Mouse (Mus musculus): ENCODE measurements around the gene Rad51b.

Rad51b gene

DNA sequence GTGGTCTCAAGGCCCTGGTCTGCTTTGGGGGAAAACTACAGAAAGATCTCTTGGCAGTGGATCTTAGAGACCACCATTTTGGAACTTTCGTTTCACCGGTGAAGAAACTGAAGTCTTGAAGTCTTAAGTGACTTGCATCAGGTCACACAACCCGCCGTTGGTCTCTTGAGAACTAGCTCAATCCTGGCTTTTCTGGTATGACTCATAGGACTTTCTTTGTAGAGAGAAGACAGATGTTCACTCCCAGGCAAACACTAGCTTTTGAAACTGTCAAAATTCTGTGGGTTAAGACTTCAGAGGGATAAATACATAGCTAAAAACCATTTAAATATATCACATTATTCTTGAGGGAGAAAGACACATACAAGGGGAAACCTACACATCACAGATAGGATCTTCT is 195.1 kb downstream of the Rad51b start:
- WGBS, result 56% methylated on average over 4 of the region's 4 CpGs

DNA sequence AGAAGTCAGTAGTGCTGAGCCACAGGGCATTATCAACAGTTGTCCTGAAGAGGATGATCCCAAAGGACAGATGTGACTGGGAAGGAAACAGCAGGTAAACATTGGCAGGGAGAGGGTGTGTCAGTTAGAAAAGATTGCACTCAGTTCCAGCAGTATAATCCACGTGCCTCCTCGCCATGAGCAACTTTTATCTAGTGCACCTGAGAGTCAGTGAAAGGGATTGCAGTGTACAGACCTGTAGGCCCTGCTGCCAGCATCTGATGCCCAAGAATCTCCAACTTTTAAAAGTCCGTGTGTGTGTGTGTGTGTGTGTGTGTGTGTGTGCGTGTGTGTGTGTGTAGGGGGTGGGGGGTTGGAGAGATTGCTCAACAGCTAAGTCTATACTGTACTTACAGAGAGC is 195.5 kb downstream of the Rad51b start:
- 81% methylated on average over 4 of the region's 4 CpGs for WGBS

DNA sequence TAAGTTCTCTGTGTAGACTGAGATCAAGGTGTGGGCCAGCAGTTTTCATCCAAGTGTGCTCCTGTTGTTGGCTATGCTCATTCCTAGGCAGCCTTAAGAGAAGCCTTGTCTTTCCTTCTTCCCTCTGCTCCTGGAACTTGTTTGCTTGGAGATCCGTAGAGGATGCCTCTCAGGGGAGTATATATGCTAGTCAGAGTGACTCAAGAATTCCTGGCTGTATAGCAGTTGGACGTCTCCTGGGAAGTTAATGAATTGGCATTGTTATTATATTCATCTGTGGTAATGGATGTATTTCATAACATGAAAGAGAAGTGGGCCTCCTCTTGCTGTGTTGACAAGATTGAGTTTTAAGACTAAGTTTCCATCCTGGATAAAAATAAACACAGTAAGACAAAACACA is 196.4 kb downstream of the Rad51b start:
- 71% methylated on average over 2 of the region's 2 CpGs for WGBS

GRCm38 (mm10) chr12:79498326-79498725 is 201.2 kb downstream of the Rad51b start:
- 64% methylated on average over 1 of the region's 1 CpGs for WGBS

DNA sequence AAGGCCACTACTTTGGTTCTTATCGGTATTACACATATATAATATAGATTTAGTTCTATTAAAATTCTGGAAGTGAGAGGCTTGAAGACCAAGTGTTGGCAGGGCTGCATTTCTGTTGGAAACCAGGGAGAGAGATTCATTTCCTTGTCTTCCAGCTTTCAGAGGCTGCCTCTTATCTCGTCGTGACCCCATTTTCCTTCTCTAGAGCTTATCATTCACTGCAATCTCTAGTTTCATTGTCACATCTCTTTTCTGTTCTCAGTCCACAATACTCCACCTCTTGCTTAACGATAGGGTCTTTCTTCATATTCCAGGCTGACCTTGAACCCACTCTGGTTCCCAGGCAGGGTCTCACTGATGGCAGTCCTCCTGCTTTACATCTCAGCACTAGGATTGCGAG is 202.7 kb downstream of the Rad51b start:
- WGBS, result 93% methylated on average over 5 of the region's 5 CpGs

GRCm38 (mm10) chr12:79501877-79502276 is 204.8 kb downstream of the Rad51b start:
- WGBS, result 71% methylated on average over 3 of the region's 3 CpGs

DNA sequence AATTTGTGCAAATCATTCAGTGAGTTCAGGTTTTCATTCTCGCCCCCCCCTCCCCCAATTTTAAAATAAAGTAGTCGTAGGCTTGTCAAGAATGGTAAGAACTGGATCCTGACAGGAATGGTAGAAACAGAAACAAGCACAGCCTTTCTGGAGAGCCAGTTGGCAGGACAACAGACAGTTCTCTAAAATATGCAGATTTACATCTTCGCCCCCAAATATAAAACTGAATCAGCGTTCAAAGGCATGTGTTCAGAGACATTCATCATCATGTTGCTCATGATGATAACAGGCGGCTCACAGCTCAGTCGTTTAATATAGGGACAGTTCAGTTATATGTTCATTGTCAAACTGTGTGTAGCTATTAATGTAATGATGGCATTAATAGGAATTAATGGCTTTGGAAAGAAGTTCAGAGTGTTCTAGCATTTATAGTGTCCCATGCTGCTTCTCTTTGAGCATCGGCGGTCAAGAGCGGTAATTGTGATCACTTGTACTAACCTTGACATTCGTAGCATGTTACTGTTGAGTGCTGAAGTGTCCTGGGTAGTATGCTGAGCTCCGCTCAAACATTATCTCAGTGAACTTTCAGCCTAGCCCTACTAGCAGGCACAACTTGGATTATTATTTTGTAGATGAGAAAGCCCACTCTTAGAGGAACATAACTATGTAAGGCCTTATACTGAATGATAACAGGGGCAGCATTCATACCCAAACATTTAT is 205.9 kb downstream of the Rad51b start:
- WGBS, result 55% methylated on average over 11 of the region's 11 CpGs

- 75% methylated on average over 3 of the region's 3 CpGs for WGBS
These were observed 206.8 kb downstream of the Rad51b start for GRCm38 (mm10) chr12:79503582-79504515.

DNA sequence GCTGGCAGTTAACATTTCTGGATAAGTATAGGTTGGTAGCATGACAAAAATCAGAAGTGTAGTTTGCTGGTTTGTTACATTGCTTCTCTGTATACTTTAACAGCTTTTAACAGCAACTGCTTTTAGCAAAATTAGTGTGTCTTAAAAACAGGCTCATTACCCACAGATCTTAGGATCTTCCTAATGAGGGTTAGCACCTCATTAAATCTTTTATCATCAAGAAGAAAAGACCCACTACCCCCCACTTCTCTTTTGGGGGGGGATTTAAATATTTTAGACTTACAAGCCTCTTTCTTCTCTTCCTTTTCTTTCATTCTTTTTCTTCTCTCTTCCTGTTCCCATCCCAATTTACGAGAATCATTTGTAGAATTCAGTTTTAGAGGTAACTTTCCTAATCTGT is 207.6 kb downstream of the Rad51b start:
- 77% methylated on average over 1 of the region's 1 CpGs for WGBS

DNA sequence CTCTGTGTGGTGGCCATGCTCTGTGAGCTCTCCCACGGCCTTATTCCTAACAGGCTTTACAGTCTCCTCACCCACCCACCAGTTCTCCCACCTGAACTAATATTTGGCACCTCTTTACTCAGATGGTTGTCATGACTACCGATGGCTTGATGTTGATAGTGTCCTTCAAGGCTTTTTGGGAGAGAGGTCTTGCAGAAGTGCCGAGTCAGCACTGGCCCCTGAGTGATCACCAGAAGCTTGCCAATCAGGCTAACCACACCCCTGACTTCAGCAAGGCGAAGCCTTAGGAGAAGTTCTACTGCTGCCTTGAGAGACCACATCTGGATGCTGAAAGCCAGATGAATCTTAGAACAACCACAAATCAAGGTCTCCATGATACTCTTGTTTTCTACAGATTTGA is 209.3 kb downstream of the Rad51b start:
- WGBS, result 87% methylated on average over 4 of the region's 4 CpGs

DNA sequence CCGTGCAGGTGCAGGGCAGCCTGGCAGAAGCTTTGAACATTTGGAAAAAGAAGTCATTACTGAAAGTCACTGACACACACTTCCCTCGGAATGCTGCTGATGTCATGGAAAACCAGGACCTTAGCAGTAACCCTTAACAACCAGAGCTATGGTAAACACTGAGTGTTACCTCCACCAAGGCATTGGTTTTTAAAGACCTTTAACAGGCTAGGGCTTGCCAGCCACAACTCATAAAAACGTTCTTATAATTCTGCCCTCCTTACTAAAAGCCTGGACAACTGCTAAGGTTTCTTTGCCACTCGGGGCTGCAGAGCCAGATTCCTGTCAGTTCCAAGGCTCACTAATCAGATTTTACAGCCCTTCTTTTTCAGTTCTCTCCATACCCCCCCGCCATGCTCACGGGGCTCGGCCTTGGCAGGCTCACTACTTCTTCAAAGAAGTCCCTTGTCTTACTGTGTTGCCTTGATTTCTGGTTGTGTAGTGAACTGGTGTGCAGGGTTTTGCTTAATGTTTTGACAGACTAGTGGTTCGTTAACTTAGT is 210.1 kb downstream of the Rad51b start:
- WGBS, result 54% methylated on average over 8 of the region's 8 CpGs

DNA sequence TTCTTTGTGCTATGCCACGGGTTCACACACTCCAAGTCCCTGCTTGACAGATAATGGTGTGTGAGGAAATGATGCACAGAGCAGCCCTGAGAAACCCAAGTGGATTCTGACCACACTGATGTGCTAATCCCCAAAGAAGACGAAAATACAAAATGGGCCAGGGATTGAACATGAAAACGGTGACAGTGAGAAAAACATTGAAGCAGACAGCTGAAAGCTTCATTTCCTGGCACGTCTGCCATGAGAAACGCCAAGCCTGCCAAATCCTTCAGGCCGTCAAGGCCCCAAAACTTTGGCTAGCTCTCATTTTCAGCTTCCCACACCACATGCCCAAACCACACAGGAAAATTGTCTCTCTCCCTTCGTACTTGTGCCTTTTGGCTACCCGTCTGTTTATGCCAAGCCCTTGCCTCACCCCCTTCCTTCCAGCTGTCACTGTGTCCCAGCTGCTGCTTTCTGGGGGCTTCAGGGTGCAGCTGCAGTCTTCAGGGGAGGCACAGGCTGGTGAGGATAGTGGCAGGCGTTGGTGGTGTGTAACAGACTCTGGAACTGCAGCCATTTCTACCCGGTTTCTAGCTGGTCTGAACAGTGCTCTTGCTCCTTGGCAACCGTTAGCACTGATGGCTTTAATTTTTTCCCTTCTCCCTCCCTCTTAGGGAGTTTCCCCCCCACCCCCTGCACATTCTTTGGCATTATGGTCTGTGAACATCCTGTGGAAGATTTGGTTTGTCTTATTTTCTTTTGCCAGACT is 214.5 kb downstream of the Rad51b start:
- WGBS, result 26% methylated on average over 11 of the region's 11 CpGs

DNA sequence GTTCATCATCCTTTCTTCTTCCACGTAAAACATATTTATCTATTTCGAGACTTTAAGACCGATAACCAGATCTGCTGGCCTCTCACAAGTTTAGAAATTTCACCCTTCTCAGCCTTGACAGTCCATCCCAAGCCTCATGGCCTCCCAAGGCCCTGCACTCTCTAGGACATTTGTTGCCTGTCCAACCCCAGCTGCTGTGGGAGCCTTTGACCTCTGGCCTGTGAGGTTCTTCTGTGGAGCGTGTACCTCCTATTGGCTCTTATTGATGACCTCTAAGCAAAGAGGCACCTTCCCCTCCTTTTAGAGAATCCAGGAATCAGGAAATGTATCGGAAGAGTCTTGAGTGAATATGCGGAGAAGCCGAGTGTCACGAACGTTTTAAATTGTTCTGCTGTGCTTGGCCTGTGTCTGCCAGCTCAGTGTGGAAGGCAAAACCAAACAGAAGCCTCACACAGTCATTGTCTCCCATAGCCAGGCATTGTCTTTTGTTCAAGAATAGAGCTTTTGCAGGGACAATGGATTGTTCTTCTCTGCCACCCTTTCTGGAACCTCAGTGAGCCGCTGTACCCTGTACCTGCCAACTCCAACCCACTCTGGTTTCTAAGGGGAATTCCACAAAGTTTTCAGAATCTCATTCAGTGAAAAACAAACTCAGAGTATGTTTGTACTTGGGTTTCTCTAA is 215.3 kb downstream of the Rad51b start:
- 64% methylated on average over 10 of the region's 10 CpGs for WGBS

DNA sequence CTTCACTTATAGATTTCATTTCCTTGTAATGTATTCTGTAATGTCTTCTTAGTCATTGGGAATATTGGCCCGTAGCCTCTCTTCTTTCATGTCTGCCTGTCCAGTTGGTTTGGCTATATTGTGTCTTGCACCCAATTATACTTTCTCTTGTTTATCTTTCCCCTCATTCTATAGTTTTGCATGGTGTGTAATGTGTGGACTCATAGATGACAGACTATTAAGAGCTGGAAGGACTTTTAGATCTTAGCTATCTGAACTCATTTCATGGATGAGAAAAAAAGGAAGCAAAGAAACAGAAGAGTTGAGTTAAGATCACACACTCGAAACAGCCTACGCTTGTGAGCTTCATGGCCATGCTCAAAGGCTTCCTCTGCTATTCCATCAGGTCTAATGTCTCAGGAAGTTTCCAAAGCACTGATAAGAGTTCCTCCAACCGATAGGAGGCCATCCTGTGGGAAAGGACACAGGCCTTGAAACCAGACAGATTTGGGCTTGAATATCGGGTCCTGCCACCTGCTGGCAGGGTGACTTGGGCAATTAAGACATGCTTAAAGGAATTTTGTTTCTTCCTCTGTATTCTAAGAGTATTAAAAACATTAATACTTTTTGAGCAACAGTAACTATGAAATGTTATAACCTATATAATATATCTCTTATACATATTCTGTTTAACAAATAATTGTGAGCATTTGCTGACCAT is 216.1 kb downstream of the Rad51b start:
- 78% methylated on average over 5 of the region's 5 CpGs for WGBS

DNA sequence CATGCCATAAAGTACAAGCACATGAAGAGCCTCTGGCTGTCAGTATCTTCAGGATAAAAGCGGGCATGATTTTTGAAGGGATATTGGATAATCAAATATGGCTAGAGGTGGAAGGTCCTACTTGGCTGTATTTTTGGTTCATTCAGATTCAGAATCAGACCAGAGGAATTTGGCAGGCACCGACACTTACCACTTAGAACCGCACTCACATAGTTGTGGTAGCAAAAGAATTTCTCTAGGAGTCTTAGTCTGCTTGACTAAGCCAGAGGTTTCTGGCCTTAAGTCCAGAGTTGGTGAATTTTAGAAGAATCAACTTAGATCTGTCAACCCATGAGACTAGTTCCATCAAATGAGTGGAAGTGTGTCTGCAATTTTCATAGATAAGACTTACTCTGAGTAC is 217.6 kb downstream of the Rad51b start:
- 94% methylated on average over 3 of the region's 3 CpGs for WGBS

DNA sequence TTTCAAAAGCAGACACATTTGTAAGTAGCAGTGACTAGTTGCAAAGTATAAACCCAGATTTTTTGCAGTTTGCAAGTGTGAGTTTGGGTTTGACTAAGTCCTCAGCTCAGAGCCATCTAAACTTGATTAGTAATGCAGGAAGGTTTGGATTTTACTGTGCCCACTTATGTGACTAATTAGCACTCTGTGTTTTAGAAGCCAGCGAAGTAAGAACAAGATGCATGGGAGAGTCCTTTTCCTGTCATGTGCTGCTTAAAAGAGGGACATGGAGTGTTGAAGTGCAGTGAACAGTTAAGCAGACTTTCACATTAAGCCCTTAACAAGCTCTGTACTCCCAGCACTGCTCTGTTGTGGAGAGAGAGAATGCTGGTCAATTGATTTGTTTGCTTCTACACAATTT is 225.3 kb downstream of the Rad51b start:
- 52% methylated on average over 1 of the region's 1 CpGs for WGBS

- 67% methylated on average over 14 of the region's 14 CpGs for WGBS
These were observed 228.1 kb downstream of the Rad51b start for GRCm38 (mm10) chr12:79524941-79525871.

DNA sequence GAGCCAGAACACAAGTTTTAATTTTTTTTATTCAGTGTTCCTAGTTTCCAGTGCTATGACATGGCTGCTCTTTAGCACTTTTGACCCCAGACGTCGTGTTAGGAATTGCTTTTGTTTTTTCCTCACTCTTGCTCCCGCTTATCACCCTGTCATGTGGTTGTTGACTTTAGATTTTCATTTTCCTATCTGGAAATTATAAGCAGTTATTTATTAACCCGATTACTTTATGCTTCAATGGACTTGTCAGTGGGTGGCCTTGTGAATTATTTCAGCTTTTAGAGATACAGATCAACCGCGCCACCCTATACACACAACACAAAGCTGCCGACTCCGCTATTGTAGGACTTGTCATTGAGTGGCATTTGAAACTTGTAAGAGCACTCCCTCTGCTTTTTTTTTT is 228.8 kb downstream of the Rad51b start:
- WGBS, result 84% methylated on average over 8 of the region's 8 CpGs

DNA sequence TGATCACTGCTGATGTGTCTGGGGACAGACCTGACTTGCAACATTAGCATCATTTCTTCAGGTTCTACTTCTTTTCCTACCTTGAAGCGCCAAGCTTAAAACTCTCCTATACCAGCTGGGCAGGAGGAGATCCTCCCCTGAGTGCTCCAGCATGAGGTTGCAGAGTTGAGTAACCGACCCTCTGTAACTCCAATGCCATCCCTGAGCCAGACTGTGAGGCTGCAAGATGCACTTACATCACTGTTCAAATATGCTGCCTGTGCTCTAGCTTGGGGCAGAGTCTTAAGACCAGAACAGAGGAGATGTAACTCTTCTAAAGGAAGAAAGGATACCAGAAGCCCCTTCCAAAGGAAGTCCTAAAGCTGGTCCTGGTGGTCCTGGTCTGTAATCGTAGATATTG is 230.1 kb downstream of the Rad51b start:
- WGBS, result 85% methylated on average over 3 of the region's 3 CpGs

Data from cerebral cortex, adult 2 months (tissue).